15 mouse cellular contexts compared by ENCODE assay signal in the genomic region with DNA sequence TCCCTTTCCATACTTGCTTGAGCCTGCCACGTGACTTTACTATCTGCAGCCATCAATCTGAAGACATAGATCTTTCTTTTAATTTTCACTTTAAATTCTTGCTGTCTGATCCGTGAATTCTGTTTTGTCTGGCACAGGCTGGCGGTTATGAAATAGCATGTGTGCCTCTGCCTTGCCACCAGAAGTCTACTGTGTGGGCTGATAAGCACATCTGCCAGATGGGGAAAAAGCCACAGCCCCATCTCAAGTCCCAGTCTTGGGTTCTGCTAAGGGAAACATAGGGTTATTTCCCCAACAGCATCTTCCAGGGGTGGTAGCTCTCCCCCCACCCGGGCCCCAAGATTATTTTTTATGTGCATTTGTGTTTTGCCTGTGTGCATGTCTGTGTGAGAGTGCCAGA.
A peak's percentile ranks its signal among the peaks of the same experiment; 100 is the strongest.
DNase-seq lines count a peak whose midpoint lies in the region.
"Had no signal": no experiment of that assay in that cellular context is flagged by ENCODE, and none has a peak within 500 bp of the region (broad histone marks: within the 10 kb centered on the region; RNA-seq: fewer than 3 reads in every experiment).

No protein-coding gene starts in this region.

- intact Hi-C loops in left cerebral cortex, postnatal 14 days (cut with DNase I) = no loop called here

- peak; percentile 31 to 32 for DNase-seq in left cerebral cortex, postnatal 14 days (ENCODE audit: low spot score in 2 of 2)
- no peak for DNase-seq in left cerebral cortex, adult 11 months (ENCODE audit: low spot score)
- peak; percentile 46 for DNase-seq in right cerebral cortex, adult 18-20 months
- DNase-seq in right cerebral cortex, postnatal 10 days (ENCODE audit: low spot score in 2 of 2) = no peak
- peak; percentile 18 for DNase-seq in c-Kit-positive CD71-positive TER-119-positive erythroid progenitor cells, embryonic 14.5 days (ENCODE audit: low spot score)
- DNase-seq in thymus, postnatal 10 days (ENCODE audit: low spot score in 2 of 2) = no peak
- DNase-seq in thymus, postnatal 25 days = no peak
- DNase-seq: adrenal gland, postnatal 10 days; B cell, adult 2 months; cerebellum, adult 11 months; gastrocnemius, postnatal 25 days; heart, postnatal 36 days; kidney, adult 11 months; retina, postnatal 1 day; thymus, adult 2 months had no signal

Comparison
In these comparisons a context has a peak if more than half of its experiments do, and no peak if none do; other contexts are left out.
1. DNase-seq: peak in left cerebral cortex, postnatal 14 days (2 of 2), right cerebral cortex, adult 18-20 months (single experiment) and c-Kit-positive CD71-positive TER-119-positive erythroid progenitor cells, embryonic 14.5 days (single experiment); none in left cerebral cortex, adult 11 months (single experiment), right cerebral cortex, postnatal 10 days (0 of 2), thymus, postnatal 10 days (0 of 2) and thymus, postnatal 25 days (single experiment).